Mouse (Mus musculus) bone marrow macrophage, adult 2 months (primary cell): ENCODE measurements around the gene Lyrm1.

Source experiments
- CTCF ChIP-seq: IDR thresholded peaks from 2 replicates; pipeline ENCODE4 v1.5.1; 2012; ENCODE audit warnings: low read depth, mild to moderate bottlenecking, low read length, moderate library complexity
- POLR2A ChIP-seq: IDR thresholded peaks from 2 replicates; pipeline ENCODE4 v1.6.1; 2012; ENCODE audit warnings: mild to moderate bottlenecking, low read depth, low read length, borderline replicate concordance

DNA sequence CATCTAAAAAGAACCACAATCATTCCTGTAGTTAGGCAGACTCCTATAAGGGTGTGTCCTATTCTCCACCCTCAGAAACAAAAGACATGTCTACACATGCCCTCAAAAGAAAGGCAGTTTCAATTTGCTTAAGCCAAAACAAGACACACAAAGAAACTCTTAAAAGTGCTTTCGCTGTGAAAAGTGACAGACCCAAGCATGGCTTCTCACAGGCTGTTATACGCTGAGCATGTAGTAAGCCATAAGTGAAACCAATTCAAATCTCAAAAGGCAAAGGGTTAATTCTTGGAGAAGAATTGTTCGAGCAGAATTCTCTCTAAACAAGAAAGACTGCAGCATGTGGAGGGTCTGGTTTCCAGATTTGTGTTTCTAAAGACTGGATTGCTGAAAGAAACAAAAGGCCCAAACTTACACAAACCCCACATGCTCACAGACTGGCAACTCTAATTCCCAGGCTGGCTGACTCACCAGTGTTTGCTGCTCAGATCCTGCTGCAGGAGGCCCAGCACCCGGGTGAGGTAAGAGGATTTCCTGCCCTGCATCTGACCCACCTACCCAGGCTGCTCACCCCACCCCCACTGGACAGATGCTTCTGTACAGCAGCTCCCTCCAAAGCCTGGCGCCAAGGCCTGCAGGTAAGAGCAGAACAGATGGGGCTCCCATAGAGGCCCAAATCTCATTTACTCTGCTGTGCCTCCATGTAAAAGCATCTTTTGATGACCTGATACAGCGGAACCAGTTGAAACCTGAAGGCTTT is 34.1 kb upstream of the Lyrm1 start:
- no peak for TF ChIP-seq CTCF
- TF ChIP-seq POLR2A = no peak
